Mouse (Mus musculus) gastrocnemius, postnatal 36 days (tissue): Measurements from ENCODE around the gene Mavs. TPM values are rescaled to one million over a fixed set of nuclear protein-coding genes. Genes with fewer than 3 reads are reported as not detected.

Source experiments
- DNase-seq, 2 experiments: peaks; one replicate each; pipeline ENCODE4 v3.0.0; 2022
- intact Hi-C: fragments of 180-260 bp; cut with DNase I; formaldehyde crosslinking; loops from one replicate; pipeline ENCODE4 v1.15.1; 2025
- total RNA-seq, 2 experiments: library from RNA; stranded (reverse); gene quantifications; 2 replicates each; pipeline ENCODE4 v1.2.3; 2021

Mavs gene
- total RNA-seq, 2 experiments from 2014 or later: 35.9 to 58.0 TPM

DNA sequence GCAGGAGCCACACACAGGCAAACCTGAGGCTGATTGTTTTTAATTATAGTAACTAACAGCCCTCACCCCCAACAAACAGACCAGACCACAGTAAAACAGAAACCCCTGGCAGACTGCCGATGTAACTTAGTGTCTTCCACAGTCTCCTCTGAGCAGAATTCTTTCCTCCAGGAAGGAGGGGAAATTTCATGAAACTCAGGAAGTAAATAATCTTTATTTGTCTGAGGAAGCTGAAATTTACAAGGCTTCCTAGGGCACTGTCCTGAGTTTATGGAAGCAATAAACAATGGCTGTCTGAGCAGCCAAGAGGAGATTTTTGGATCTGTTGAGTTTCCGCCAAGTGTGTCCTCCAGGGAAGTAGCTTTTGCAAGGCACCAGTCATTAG, 20.5 kb downstream of the Mavs start:
- intact Hi-C loops: loop anchor here (2.0 to 10.0 kb wide), 3 partner anchors 77 to 290 kb away; no protein-coding TSS in a partner anchor
- no peak for DNase-seq

GRCm38 (mm10) chr2:131255738-131256137, 21.9 kb downstream of the Mavs start:
- no peak for DNase-seq
- intact Hi-C loops: loop anchor here (2.0 to 10.0 kb wide), 2 partner anchors 161 to 291 kb away; no protein-coding TSS in a partner anchor

DNA sequence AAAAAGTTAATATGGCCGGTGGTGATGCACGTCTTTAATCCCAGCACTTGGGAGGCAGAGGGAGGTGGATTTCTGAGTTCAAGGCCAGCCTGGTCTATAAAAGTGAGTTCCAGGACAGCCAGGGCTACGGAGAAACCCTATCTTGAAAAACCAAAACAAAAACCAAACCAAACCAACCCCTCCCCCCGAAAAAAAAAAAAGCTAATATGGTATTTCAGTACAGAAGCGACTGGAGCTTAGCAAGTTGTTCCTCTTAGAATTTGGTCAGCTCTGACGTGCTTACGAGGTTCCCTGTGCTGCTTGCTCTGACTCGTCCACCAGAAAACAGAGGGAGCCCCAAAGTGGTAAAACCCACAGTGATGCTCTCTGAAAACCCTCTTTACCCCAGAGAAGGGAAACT, 24.8 kb downstream of the Mavs start:
- no peak for DNase-seq
- intact Hi-C loops: loop anchor here (10.0 kb wide), 1 partner anchor 294 kb away; no protein-coding TSS in a partner anchor

- DNase-seq: no peak
- intact Hi-C loops: loop anchor here (10.0 kb wide), 1 partner anchor 264 kb away; no protein-coding TSS in a partner anchor
Measured at GRCm38 (mm10) chr2:131260544-131261307, 26.9 kb downstream of the Mavs start.

DNA sequence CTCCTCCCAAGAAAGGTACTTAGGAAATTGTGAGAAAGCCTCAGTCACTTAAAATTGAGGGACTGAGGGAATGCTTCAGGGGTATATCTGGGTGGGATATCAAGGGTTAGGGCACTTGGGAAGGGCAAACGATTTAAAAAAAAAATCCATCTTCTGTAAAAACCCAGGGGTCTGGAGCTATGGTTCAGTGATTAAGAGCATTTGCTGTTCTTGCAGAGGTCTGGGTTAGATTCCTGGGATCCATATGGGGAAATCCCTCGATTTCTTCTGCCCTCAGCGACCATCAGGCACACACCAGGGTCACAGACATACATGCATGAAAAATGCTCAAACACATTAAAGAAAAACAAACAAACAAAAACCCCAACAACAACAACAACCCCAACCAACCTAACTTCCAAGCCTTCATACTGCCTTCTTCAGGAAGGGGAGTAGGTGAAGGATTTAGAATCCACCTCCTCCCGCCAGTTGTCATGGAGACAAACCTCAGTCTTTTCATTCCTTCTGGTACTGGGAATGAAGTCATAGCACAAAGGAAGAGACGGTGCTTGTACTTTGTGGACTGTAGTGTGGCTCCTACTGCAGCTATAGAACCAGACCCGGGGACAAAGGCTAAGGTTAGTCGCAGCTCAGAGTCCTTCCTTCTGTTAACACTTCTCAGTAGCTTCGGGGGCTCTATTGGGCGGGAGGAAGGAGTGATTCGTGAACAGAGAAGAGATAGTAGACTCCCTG, 27.8 kb downstream of the Mavs start:
- intact Hi-C loops: loop anchor here (10.0 kb wide), 1 partner anchor 263 kb away; no protein-coding TSS in a partner anchor
- no peak for DNase-seq

GRCm38 (mm10) chr2:131262213-131262672, 28.4 kb downstream of the Mavs start, which contains the start of gene Pank2:
Gene Pank2, plus strand, starts transcription at chr2:131262495.
- intact Hi-C loops: loop anchor here (10.0 kb wide), 1 partner anchor 263 kb away; no protein-coding TSS in a partner anchor
- DNase-seq: peak; percentile 93 to 97

DNA sequence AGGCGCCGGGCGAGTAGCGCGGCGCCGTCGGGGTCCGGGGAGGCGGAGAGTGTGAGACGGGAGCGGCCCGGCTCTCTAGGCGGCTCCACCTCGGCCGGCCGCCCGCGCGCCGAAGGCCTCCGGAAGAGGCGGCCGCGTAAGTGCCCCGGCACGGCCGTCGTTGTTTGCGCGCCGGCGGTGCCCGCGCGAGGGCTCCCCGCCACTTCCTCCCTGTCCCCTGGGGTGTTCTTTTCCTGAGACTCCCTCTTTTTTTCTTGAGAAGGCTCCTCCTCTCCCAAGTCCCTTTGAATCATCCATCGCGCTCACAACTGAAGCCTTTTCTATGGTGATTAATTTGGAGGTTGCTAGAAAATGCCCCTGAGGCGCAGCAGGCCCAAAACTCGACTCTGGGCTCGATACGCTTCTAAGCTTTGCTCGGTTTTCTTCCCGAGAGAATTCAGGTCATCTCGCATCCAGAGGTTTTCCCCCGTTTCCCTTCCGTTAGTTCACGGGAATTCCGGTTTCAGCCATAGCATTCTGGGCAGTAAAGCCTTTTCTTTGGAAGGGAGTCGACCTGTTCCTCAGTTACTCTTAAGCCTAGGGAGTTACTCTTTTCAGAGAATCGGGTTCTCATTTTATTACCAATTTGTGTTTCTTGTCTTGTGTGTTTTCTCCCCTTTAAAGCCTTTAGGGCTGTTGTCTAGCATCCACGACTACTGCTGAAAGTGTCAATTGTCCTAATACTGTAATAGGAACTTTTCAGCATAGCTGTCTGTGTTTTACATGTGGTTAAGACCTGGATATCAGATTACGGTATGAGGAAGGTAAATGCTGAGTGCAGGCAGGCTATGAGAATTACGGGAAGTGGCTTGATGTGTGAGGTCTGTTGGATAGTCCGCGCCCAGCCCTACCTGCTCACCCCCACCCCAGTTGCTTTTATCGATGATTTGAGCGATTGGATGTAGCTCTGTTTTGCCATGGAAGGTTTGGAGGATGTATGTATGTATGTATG, 29.1 kb downstream of the Mavs start:
- no peak for DNase-seq
- intact Hi-C loops: loop anchor here (10.0 kb wide), 1 partner anchor 262 kb away; no protein-coding TSS in a partner anchor

DNA sequence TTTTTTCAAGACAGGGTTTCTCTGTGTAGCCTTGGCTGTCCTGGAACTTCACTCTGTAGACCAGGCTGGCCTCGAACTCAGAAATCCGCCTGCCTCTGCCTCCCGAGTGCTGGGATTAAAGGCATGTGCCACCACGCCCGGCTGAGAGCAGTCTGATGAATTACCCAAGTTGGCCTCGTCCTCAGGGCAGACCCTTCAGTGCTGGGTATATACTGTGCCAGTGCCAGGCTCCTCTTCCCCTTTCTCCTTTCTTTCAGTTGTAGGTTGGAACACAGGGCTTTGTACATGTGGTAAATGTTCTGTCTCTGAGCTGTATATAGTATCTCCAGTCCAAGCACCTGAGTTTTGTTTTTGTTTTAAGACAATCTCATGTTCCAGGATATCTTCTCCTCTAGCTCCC, 30.2 kb downstream of the Mavs start:
- intact Hi-C loops: loop anchor here (10.0 kb wide), 1 partner anchor 261 kb away; no protein-coding TSS in a partner anchor
- DNase-seq: no peak

DNA sequence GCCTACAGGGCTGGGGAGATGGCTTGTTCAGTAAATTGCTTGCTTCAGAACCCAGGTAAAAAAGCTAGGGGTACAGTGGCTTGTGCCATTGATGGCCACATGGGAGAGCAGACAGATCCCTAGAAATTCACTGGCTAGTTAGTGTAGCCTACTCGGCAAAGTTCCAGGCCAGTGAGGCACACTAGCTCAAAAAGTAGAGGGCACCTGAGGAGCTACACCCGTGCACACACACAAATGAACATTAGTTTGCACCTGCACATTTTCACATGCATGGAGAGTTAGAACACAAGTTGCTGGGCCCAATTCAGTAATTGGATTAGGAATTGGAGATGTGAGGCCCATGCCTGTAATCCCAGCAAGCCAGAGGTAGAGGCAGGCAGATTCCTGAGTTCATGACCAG, 31.2 kb downstream of the Mavs start:
- intact Hi-C loops: loop anchor here (5.0 to 10.0 kb wide), 2 partner anchors 147 to 260 kb away; no protein-coding TSS in a partner anchor
- no peak for DNase-seq

DNA sequence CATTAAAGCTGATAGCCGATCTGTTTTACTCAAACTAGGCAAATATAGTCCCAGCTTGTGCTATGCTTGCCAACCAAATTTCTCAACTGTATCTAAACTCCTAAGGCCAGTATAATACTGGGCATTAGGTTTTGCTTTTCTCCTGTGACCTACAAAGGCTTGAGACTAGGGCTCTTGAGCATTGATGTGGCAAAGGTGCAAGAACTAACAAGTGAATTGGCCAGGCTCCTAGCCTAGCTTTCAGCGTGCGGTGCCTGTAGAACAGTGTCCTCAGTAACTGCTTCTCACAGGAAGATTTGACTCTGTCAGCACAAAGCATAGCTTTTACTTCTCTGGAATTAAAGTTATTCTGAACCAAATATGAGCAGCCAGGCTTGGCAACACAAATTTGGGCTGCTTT, 41.6 kb downstream of the Mavs start:
- no peak for DNase-seq
- intact Hi-C loops: no loop called here

GRCm38 (mm10) chr2:131276722-131277121, 42.9 kb downstream of the Mavs start:
- intact Hi-C loops: no loop called here
- no peak for DNase-seq

GRCm38 (mm10) chr2:131281596-131281995, 47.7 kb downstream of the Mavs start:
- intact Hi-C loops: no loop called here
- no peak for DNase-seq

DNA sequence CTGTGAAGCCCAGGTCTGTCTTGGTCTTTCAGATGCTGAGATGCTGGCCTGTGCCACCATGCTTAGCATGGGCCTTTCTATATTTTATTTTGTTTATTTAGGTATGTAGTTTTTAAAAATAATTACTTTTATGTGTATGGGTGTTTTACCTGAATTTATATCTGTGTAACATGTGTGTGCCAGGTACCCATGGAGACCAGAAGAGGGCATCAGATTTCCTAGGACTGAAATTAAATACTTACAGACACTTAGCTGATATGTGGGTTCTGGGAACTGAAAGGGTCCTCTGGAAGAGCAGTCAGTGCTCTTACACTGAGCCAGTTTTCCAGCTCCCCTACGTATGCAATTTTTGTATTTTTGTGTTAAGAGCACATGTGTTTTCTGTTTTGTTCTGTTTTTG, 52.4 kb downstream of the Mavs start:
- DNase-seq: no peak
- intact Hi-C loops: no loop called here

DNA sequence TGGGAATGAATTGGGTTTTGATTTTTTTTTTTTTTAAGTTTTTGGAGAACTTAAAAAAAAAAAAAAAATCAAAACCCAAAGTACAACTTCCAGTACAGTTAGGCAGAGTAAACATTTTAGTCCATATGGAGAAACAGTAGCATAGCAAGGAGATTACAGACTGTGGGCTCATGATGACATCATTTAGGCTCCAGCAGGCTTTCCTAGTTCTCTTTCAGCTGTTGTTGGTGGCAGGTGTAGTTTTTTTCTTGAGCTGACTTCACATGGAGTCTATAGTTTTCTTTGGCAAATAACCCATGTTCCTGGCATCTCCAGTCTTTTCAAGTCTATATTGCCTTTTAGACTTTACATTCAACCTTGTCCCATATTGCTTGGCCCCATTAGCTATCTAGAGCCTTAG, 56.8 kb downstream of the Mavs start:
- intact Hi-C loops: loop anchor here (5.0 kb wide), 1 partner anchor 112 kb away; no protein-coding TSS in a partner anchor
- DNase-seq: no peak

GRCm38 (mm10) chr2:131296746-131297261, 62.9 kb downstream of the Mavs start:
- intact Hi-C loops: loop anchor here (5.0 kb wide), 1 partner anchor 35 kb away; no protein-coding TSS in a partner anchor
- no peak for DNase-seq
